Mouse (Mus musculus): ENCODE results near the gene B3galnt1. TPM values are rescaled to one million over a fixed set of nuclear protein-coding genes. Genes with fewer than 3 reads are reported as not detected.

Gene B3galnt1
- polyA plus RNA-seq, 1 experiment = not detected

- no peaks in the 10 kb centered on the region for H3K9me3 ChIP-seq (ENCODE audit: control insufficient read depth, low read length)
- H3K36me3 ChIP-seq (ENCODE audit: control insufficient read depth) = no peaks in the 10 kb centered on the region
- H3K4me1 ChIP-seq (ENCODE audit: control insufficient read depth) = no peaks in the 10 kb centered on the region
- TF ChIP-seq GATA1 (IDR thresholded peaks at IDR 0.05; ENCODE audit: low read length) (no peak), TAL1 (IDR thresholded peaks at IDR 0.05; ENCODE audit: low read length) (no peak)
- H3K27me3 ChIP-seq (ENCODE audit: control insufficient read depth) = no peaks in the 10 kb centered on the region
- H3K4me3 ChIP-seq (replicated peaks) = no peak overlapping the region
These were observed 67.2 kb downstream of the B3galnt1 start for GRCm38 (mm10) chr3:69531511-69531910.

GRCm38 (mm10) chr3:69529576-69529975 lies 69.2 kb downstream of the B3galnt1 start:
- H3K9me3 ChIP-seq (ENCODE audit: control insufficient read depth, low read length) = no peaks in the 10 kb centered on the region
- no peaks in the 10 kb centered on the region for H3K27me3 ChIP-seq (ENCODE audit: control insufficient read depth)
- H3K4me1 ChIP-seq (ENCODE audit: control insufficient read depth) = no peaks in the 10 kb centered on the region
- TF ChIP-seq TAL1 (IDR thresholded peaks at IDR 0.05; ENCODE audit: low read length) (no peak), GATA1 (IDR thresholded peaks at IDR 0.05; ENCODE audit: low read length) (no peak)
- no peaks in the 10 kb centered on the region for H3K36me3 ChIP-seq (ENCODE audit: control insufficient read depth)
- H3K4me3 ChIP-seq (replicated peaks) = no peak overlapping the region

DNA sequence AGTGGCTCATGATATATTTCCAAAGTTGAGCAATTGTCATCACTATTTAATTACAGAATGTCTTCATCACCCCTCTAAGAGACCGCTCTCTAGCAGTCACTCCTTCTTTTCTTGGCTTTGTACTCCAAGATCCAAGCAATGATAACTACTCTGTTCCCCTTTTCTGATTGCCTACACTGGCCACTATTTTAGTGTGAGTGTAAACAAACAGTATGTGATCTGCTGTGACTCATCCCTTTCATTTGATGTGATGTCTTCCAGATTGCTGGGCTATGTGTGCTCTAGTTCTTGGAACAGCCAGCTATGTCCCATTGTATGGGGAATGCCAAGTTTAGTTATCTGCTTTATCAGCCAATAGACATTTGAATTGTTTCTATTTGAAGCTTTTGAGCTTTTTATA lies 71.4 kb downstream of the B3galnt1 start:
- peaks cover 4% of the 10 kb centered on the region for H3K9me3 ChIP-seq (ENCODE audit: control insufficient read depth, low read length)
- no peaks in the 10 kb centered on the region for H3K4me1 ChIP-seq (ENCODE audit: control insufficient read depth)
- TF ChIP-seq GATA1 (IDR thresholded peaks at IDR 0.05; ENCODE audit: low read length) = no peak
- TF ChIP-seq TAL1 (IDR thresholded peaks at IDR 0.05; ENCODE audit: low read length) = no peak
- H3K4me3 ChIP-seq (replicated peaks) = no peak overlapping the region
- no peaks in the 10 kb centered on the region for H3K27me3 ChIP-seq (ENCODE audit: control insufficient read depth)
- peaks cover under 1% of the 10 kb centered on the region for H3K36me3 ChIP-seq (ENCODE audit: control insufficient read depth)

DNA sequence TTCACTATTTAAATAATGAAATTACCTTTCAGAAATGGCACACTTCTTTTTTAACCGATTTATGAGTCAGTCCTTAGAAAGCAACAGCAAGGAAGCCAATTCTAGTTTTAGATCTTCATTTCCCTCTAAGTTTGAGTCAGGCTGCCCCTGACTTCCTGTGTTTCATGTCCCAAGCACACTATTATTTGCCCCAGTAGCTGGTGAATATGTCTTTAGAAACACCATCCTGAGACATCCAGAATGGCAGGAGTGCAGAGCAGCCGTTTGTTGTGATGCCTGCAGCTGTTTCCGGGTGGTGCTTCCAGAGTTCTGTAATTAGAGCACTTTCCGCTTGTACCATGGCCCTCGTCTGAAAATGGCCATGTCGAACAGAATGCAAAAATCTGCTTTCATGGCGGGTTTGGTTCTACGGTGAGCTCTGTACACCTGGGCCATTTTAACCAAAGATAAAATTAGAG lies 73.7 kb downstream of the B3galnt1 start:
- TF ChIP-seq GATA1 (IDR thresholded peaks at IDR 0.05; ENCODE audit: low read length) (no peak), TAL1 (IDR thresholded peaks at IDR 0.05; ENCODE audit: low read length) (no peak)
- H3K9me3 ChIP-seq (ENCODE audit: control insufficient read depth, low read length) = peaks cover 14% of the 10 kb centered on the region
- H3K4me1 ChIP-seq (ENCODE audit: control insufficient read depth) = no peaks in the 10 kb centered on the region
- no peak overlapping the region for H3K4me3 ChIP-seq (replicated peaks)
- peaks cover 3% of the 10 kb centered on the region for H3K36me3 ChIP-seq (ENCODE audit: control insufficient read depth)
- no peaks in the 10 kb centered on the region for H3K27me3 ChIP-seq (ENCODE audit: control insufficient read depth)

DNA sequence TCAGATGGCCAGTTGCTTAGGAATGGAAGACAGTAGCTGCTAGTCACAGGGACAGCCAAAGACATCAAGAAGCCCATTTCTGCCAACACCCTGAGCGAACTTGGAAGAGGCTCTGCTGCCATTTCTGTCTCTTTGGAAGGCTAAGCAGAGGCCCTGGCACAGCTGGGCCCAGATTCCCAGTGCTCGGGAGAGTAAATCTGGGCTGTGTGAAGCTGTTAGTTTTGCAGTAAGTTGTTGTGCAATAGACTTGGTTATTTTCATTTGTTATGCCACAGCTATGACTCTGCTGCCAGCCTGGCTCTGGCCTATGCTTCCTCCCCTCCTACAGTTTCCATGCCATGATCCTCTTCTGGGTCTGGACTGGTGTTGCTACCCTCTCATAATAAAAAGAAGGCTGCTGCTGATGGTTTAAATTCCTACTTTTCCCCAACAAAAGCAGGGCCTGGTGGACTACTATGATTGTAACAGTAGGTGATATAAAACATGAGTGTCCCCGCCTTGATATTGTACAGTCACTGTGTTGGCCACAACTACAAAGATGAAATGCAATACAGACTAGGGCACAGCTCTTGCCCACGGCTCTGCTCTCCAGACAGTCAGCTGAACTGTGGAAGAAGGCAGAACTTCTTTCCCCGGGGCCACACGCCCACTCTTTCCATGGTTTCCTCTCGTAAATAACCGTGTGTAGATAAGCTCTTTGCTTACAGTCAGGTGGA lies 74.2 kb downstream of the B3galnt1 start:
- TF ChIP-seq GATA1 (IDR thresholded peaks at IDR 0.05; ENCODE audit: low read length) (no peak), TAL1 (IDR thresholded peaks at IDR 0.05; ENCODE audit: low read length) (no peak)
- H3K4me3 ChIP-seq (replicated peaks) = no peak overlapping the region

More for the DNA sequence above, 74.2 kb downstream of the B3galnt1 start:
- peaks cover 3% of the 10 kb centered on the region for H3K36me3 ChIP-seq (ENCODE audit: control insufficient read depth)
- H3K9me3 ChIP-seq (ENCODE audit: control insufficient read depth, low read length) = peaks cover 19% of the 10 kb centered on the region
- no peaks in the 10 kb centered on the region for H3K27me3 ChIP-seq (ENCODE audit: control insufficient read depth)
- no peaks in the 10 kb centered on the region for H3K4me1 ChIP-seq (ENCODE audit: control insufficient read depth)

Other genes starting within 250 kb of the B3galnt1 start
- 1.3 and 2.6 TPM in 2 replicates for gene Nmd3, start 123.0 kb upstream of the B3galnt1 start, polyA plus RNA-seq (2012)